Mouse (Mus musculus): ENCODE data around the gene Zfp119a.
"Not testable (repeated sequence)": the region's sequence is repeated elsewhere in the genome, so short reads cannot be mapped to it uniquely, and the experiment has no call there.

DNA sequence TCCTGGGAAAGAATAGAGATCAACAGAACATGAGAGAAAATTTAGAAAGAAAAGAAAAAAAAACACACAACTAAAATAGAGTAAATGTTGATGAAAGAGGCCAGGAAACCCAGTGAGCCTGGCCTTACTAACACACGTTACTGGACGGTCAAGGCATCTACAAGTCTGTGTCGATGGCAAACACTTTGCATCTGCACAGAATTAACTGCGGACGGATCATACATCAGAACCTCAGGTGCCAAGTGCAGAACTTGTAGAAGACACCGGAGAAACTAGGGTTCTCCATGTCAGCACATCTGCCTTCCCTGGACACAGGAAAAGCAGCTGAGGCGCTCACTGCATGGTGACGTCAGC, 471 bp downstream of the Zfp119a start:
- not testable (repeated sequence) for TF ChIP-seq CTCF (IDR thresholded peaks at IDR 0.05; ENCODE audit: borderline replicate concordance, extremely low read depth, insufficient read depth, insufficient read length); POLR2A (IDR thresholded peaks at IDR 0.05; ENCODE audit: borderline replicate concordance, extremely low read depth, insufficient read depth, insufficient read length, poor library complexity, severe bottlenecking)
